Mouse (Mus musculus) ES-E14 (cell line): Measurements from ENCODE around the gene Tmem184b. TPM values are rescaled to one million over a fixed set of nuclear protein-coding genes. Genes with fewer than 3 reads are reported as not detected.

ENCODE experiments used
- DNase-seq: peaks from one replicate; pipeline ENCODE4 v3.0.0-alpha.2; 2013; ENCODE audit warnings: low read depth, low spot score
- H3K27ac ChIP-seq: 2 replicates; pipeline ENCODE4 v1.5.1; 2012; ENCODE audit warnings: low read depth, mild to moderate bottlenecking, low read length, moderate library complexity, mixed read lengths; ENCODE audit not compliant: poor library complexity, insufficient read depth, severe bottlenecking
- H3K36me3 ChIP-seq: 2 replicates; pipeline ENCODE4 v1.6.1; 2012; ENCODE audit warnings: mild to moderate bottlenecking, low read length, moderate library complexity, mixed read lengths; ENCODE audit not compliant: control insufficient read depth, poor library complexity, insufficient read depth, severe bottlenecking
- H3K4me1 ChIP-seq, 2 experiments: fragments of 150-350 bp in 1 of 2; sonication (generic) in 1 of 2; 2 replicates each; pipeline ENCODE4 v1.6.1; 2012; ENCODE audit warnings: low read length in 2 of 2, mild to moderate bottlenecking in 1 of 2, mixed read lengths in 1 of 2; ENCODE audit not compliant: control insufficient read depth in 2 of 2, insufficient read depth in 2 of 2, poor library complexity in 1 of 2
- H3K4me3 ChIP-seq, 2 experiments: fragments of 150-350 bp in 1 of 2; sonication (generic) in 1 of 2; 2 replicates each; pipeline ENCODE4 v1.5.1; 2012; ENCODE audit warnings: low read length in 2 of 2, low read depth in 1 of 2, mild to moderate bottlenecking in 1 of 2, mixed read lengths in 1 of 2; ENCODE audit not compliant: insufficient read depth in 1 of 2, poor library complexity in 1 of 2, severe bottlenecking in 1 of 2
- H3K9ac ChIP-seq: 2 replicates; pipeline ENCODE4 v1.6.1; 2012; ENCODE audit warnings: low read depth, mild to moderate bottlenecking, low read length, mixed read lengths; ENCODE audit not compliant: poor library complexity, insufficient read depth, severe bottlenecking
- H3K9me3 ChIP-seq: fragments of 150-350 bp; sonication (generic); 2 replicates; pipeline ENCODE4 v1.6.1; 2012; ENCODE audit warnings: low read depth, mild to moderate bottlenecking, low read length; ENCODE audit not compliant: control insufficient read depth, insufficient read depth
- CHD2 ChIP-seq: IDR thresholded peaks from 2 replicates; pipeline ENCODE4 v1.6.1; 2014; ENCODE audit warnings: mild to moderate bottlenecking, low read depth, low read length, inconsistent platforms
- HCFC1 ChIP-seq: IDR thresholded peaks from 2 replicates; pipeline ENCODE4 v1.6.1; 2012; ENCODE audit warnings: low read length, inconsistent platforms, borderline replicate concordance; ENCODE audit not compliant: insufficient read depth
- MAFK ChIP-seq: IDR thresholded peaks from 2 replicates; pipeline ENCODE4 v1.6.1; 2014; ENCODE audit warnings: mild to moderate bottlenecking, low read depth, low read length, inconsistent platforms; ENCODE audit not compliant: insufficient read depth
- ZC3H11A ChIP-seq: IDR thresholded peaks from 2 replicates; pipeline ENCODE4 v1.6.1; 2012; ENCODE audit warnings: low read depth, mild to moderate bottlenecking, inconsistent platforms, low read length, borderline replicate concordance
- ZNF384 ChIP-seq: IDR thresholded peaks from 2 replicates; pipeline ENCODE4 v1.6.1; 2012; ENCODE audit warnings: low read depth, low read length, inconsistent platforms
- in situ Hi-C, 2 experiments: fragments of 600-800 bp; cut with MboI; formaldehyde crosslinking; loops; one replicate each; pipeline ENCODE4 v1.15.1; 2025; ENCODE audit warnings: low sequenced_read_pairs in 2 of 2, inconsistent platforms in 1 of 2; ENCODE audit not compliant: unreplicated experiment in 2 of 2
- total RNA-seq: library from RNA; depleted of rRNA; stranded (reverse); fragments of 300-350 nt; gene quantifications from 2 replicates; pipeline ENCODE4 v1.2.3, GENCODE M21; 2012

The Tmem184b gene
- total RNA-seq, 1 experiment = 40.6 TPM

DNA sequence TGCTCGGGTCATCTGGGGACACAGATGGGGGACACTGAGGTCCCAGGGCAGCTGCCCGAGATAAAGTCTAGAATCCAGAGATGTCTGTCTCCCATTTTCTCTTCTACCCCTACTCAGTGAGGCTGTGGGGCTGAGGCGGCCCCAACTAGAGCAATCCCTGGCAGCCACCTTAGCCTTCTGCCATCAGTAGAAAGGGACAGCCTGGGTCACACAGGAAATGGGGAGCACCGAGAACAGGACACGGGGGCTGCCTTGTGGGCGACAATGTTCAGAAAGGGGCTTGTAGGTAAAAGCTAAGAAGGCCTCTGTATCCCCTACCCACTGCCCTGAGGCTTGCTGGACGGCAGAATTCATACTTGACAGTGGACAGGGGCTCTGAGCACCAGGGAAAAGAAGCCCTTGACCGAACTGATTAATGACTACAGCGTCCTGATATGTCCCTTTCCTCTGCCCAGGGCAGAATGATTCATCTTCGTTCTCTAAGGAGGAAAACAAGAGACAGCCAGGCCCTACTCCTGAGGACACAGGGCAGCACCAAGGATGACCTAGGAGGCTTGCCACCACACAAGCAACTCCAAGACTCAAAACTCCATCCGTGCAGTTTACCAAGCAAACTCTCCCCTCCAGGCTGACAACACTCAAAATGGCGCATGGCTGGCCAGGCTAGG lies 34.3 kb upstream of the Tmem184b start:
- in situ Hi-C loops = no loop called here
- no peaks in the 10 kb centered on the region for H3K9me3 ChIP-seq
- no peak overlapping the region for H3K4me3 ChIP-seq
- peaks cover 16% of the 10 kb centered on the region; the same call in 1 of the 2 replicates for H3K36me3 ChIP-seq
- peak overlapping the region; percentile 50; the same call in 1 of the 2 replicates for H3K27ac ChIP-seq
- TF ChIP-seq HCFC1 (no peak), MAFK (no peak), ZC3H11A (no peak), CHD2 (no peak), ZNF384 (no peak)
- H3K9ac ChIP-seq = no peak overlapping the region
- H3K4me1 ChIP-seq = peaks cover 31 to 50% of the 10 kb centered on the region in 2 experiments
- DNase-seq = no peak

DNA sequence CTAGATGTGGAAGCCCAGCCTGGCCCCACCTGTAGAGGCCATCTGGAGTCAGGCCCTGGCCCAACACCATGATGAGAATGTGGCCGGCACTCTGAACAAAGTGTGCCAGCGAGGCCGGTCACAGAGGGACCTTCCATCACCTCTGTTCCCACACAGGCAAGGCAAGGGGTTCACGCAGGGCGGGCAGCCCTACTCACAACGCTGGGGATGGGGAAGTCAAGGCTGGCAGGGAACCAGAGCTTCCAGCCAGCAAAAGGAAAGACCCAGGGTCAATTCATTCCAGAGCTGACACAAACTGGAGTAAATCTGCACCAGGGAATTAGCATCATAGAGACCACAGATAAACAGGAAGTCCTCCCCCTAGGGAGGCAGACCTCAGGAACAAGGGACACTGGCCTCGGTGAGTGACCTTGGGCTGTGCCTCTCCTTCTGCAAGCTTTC lies 33.1 kb upstream of the Tmem184b start:
- Histone ChIP-seq H3K36me3 (peaks cover 19% of the 10 kb centered on the region; the same call in 1 of the 2 replicates), H3K4me1 (peaks cover 31 to 51% of the 10 kb centered on the region in 2 experiments), H3K9ac (no peak overlapping the region), H3K9me3 (no peaks in the 10 kb centered on the region), H3K27ac (peak overlapping the region; percentile 50), H3K4me3 (peak overlapping the region in 1 of 2 experiments; percentile 11; a peak in 1 of 4 replicates)
- in situ Hi-C loops = no loop called here
- TF ChIP-seq MAFK (no peak), ZC3H11A (no peak), HCFC1 (no peak), ZNF384 (no peak)
- no peak for DNase-seq

DNA sequence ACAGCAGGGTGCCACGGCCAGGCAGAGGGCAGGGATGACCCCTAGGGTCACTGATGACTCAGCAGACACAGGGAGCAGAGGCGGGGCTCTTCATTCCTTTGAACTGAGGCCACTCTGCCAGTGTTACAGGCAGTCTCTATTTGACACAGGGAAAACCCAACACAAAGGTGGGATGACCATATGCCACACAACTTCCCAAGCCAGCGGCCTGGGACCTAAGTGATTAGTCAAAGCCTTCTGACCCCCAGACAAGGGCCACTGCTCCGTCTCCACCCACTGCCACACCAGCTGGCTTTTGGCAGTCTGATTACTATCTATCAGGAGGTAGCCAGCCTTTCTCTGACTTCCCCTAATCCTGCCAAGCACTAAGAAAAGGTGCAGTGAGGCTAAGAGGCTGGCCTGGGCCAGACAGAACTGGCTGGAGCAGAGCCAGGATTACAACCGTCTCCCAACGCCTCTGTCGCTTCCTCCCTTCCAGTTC lies 31.9 kb upstream of the Tmem184b start:
- H3K27ac ChIP-seq = no peak overlapping the region
- peaks cover 31 to 54% of the 10 kb centered on the region in 2 experiments for H3K4me1 ChIP-seq
- in situ Hi-C loops = no loop called here
- no peaks in the 10 kb centered on the region for H3K9me3 ChIP-seq
- no peak for TF ChIP-seq HCFC1
- TF ChIP-seq MAFK = peak; percentile 46; the same call in 1 of the 2 replicates
- no peak overlapping the region for H3K4me3 ChIP-seq
- no peak overlapping the region for H3K9ac ChIP-seq
- H3K36me3 ChIP-seq = peaks cover 19% of the 10 kb centered on the region; the same call in 1 of the 2 replicates
- no peak for DNase-seq

DNA sequence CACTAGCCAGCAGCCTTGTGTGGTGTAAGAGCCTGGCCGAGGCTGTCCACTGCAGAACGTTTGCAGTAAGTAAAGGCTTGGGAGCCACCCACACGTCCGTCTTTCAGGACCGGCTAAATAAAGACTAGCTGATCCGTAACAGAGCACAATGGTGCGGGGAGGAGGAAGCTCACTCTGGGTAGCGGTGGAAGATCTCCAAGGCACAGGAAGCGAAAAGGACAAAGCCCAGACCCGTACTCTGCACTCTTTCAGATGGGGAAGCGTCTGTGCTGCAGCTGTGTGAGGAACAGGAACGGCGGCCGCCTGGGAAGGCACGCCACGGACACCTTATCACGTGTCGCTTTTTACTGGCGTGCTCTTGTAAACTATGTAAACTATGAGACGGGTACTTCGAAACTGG lies 29.5 kb upstream of the Tmem184b start:
- H3K36me3 ChIP-seq = peaks cover 31% of the 10 kb centered on the region

More for the DNA sequence above, 29.5 kb upstream of the Tmem184b start:
- no peak overlapping the region for H3K27ac ChIP-seq
- H3K4me3 ChIP-seq = no peak overlapping the region
- in situ Hi-C loops = no loop called here
- no peak for TF ChIP-seq ZNF384
- no peak for TF ChIP-seq CHD2
- TF ChIP-seq HCFC1 = no peak
- no peak for TF ChIP-seq ZC3H11A
- no peak for TF ChIP-seq MAFK
- DNase-seq = no peak
- H3K9ac ChIP-seq = no peak overlapping the region
- peaks cover 24 to 42% of the 10 kb centered on the region in 2 experiments for H3K4me1 ChIP-seq
- no peaks in the 10 kb centered on the region for H3K9me3 ChIP-seq
